Mouse (Mus musculus) ovary, postnatal 14 days (tissue): ENCODE measurements around the gene Sipa1l3.

Source experiments
- DNase-seq: peaks from one replicate; pipeline ENCODE4 v3.0.0; 2022; ENCODE audit warnings: low spot score

Sipa1l3 gene

GRCm38 (mm10) chr7:29505337-29506318, 12.8 kb downstream of the Sipa1l3 start:
- DNase-seq = no peak

- no peak for DNase-seq
Measured at GRCm38 (mm10) chr7:29504683-29505290, 13.7 kb downstream of the Sipa1l3 start.

GRCm38 (mm10) chr7:29503616-29504015, 14.8 kb downstream of the Sipa1l3 start:
- DNase-seq = no peak

GRCm38 (mm10) chr7:29501214-29501613, 17.2 kb downstream of the Sipa1l3 start:
- no peak for DNase-seq

- DNase-seq = no peak
Measured at GRCm38 (mm10) chr7:29499071-29499470, 19.4 kb downstream of the Sipa1l3 start.

- no peak for DNase-seq
Measured at GRCm38 (mm10) chr7:29496953-29497590, 21.4 kb downstream of the Sipa1l3 start.

- DNase-seq = no peak
Measured at GRCm38 (mm10) chr7:29496332-29496731, 22.1 kb downstream of the Sipa1l3 start.

- DNase-seq = no peak
Measured at GRCm38 (mm10) chr7:29495880-29496279, 22.6 kb downstream of the Sipa1l3 start.

- no peak for DNase-seq
Measured at GRCm38 (mm10) chr7:29494854-29495253, 23.6 kb downstream of the Sipa1l3 start.

- DNase-seq = no peak
Measured at GRCm38 (mm10) chr7:29494015-29494414, 24.4 kb downstream of the Sipa1l3 start.

GRCm38 (mm10) chr7:29492992-29493391, 25.4 kb downstream of the Sipa1l3 start:
- no peak for DNase-seq

- DNase-seq = no peak
Measured at GRCm38 (mm10) chr7:29491861-29492260, 26.6 kb downstream of the Sipa1l3 start.

GRCm38 (mm10) chr7:29491471-29491755, 27.0 kb downstream of the Sipa1l3 start:
- no peak for DNase-seq

GRCm38 (mm10) chr7:29490704-29491470, 27.6 kb downstream of the Sipa1l3 start:
- no peak for DNase-seq

- no peak for DNase-seq
Measured at GRCm38 (mm10) chr7:29489851-29490250, 28.6 kb downstream of the Sipa1l3 start.

GRCm38 (mm10) chr7:29489364-29489763, 29.1 kb downstream of the Sipa1l3 start:
- DNase-seq = no peak

GRCm38 (mm10) chr7:29486753-29487152, 31.7 kb downstream of the Sipa1l3 start:
- DNase-seq = no peak

- no peak for DNase-seq
Measured at GRCm38 (mm10) chr7:29485721-29486120, 32.7 kb downstream of the Sipa1l3 start.

GRCm38 (mm10) chr7:29483556-29483955, 34.9 kb downstream of the Sipa1l3 start:
- DNase-seq = no peak

GRCm38 (mm10) chr7:29481345-29482155, 36.9 kb downstream of the Sipa1l3 start:
- DNase-seq = no peak

GRCm38 (mm10) chr7:29480590-29481344, 37.7 kb downstream of the Sipa1l3 start:
- DNase-seq = no peak
